Comparison of ENCODE assay signal across 8 mouse cellular contexts in the genomic region with DNA sequence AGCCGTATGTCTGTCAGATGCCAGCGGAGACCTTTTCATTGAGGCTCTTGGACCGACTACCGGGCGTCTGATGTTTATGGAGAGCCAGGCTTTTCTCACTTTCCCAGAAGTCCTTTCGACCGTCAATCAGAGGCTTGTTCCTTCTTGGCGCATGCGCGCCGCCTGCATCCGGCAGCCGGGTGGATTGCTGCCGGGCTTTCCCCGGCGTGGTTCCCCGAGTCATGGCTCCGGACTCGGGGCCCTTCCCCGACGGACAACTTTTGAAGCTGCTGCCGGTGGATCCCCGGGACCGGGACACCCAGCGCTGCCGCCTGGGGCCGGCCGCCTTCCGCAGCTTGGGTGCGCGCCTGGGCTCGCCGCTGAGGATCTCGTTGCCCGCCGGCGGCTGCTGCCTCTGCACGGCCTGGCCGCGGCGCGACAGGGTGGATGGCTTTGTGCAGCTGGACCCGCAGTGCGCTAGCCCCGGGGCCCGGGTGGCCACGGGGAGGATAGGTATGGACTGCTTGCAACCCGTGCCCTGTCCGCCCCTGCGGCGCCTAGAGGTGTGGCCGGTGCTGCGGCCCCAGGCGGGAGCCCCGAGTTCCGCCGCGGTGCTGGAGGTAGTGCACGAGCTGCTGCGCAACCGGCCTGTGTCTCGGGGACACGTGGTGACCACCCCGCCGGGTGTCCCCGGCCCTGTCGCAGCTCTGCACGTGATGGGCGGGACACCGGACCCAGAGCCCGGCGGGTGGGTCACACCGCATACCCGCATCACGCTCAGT. TPM values are rescaled to one million over a fixed set of nuclear protein-coding genes. Genes with fewer than 3 reads are reported as not detected.
DNase-seq lines count a peak whose midpoint lies in the region; ATAC-seq lines count a peak whose summit lies in the region.

No protein-coding gene starts in this region.

- DNase-seq in adrenal gland, postnatal 10 days: peak; percentile 91
- peak; percentile 82 for DNase-seq in embryo, embryonic 9.5 days (ENCODE audit: extremely low spot score)
- DNase-seq in gastrocnemius, postnatal 4 days (ENCODE audit: low spot score in 2 of 2): peak; percentile 75 to 89
- DNase-seq in left cerebral cortex, postnatal 4 days: peak; percentile 88
- peak; percentile 96 for DNase-seq in midbrain, embryonic 11.5 days (ENCODE audit: low spot score, missing footprints)
- peak; percentile 83 for DNase-seq in right cerebral cortex, postnatal 4 days
- peak; percentile 84 for DNase-seq in yolk sac, embryonic 10.5 days (ENCODE audit: low spot score)

- peak overlapping the region; percentile 98 for H3K9ac ChIP-seq in intestine, embryonic 16.5 days (ENCODE audit: low read depth, low read length)
- peak overlapping the region; percentile 94 for H3K9ac ChIP-seq in midbrain, embryonic 11.5 days (ENCODE audit: low read length)

- H3K4me1 ChIP-seq in intestine, embryonic 16.5 days (ENCODE audit: control insufficient read depth, insufficient read depth, low read length): peaks cover 9% of the 10 kb centered on the region
- peaks cover 3% of the 10 kb centered on the region; the same call in 1 of the 2 replicates for H3K4me1 ChIP-seq in midbrain, embryonic 11.5 days (ENCODE audit: control insufficient read depth, insufficient read depth, low read length)

- peak; percentile 88 for ATAC-seq in intestine, embryonic 16.5 days
- ATAC-seq in midbrain, embryonic 11.5 days (ENCODE audit: low FRiP score): peak; percentile 86

- peak overlapping the region; percentile 73; the same call in 1 of the 2 replicates for H3K27ac ChIP-seq in intestine, embryonic 16.5 days (ENCODE audit: low read length)
- 0 out of 2 replicates have a peak overlapping the region, but pooled peaks have one; percentile 14 for H3K27ac ChIP-seq in midbrain, embryonic 11.5 days (ENCODE audit: low read depth, low read length)

- H3K4me2 ChIP-seq in intestine, embryonic 16.5 days (ENCODE audit: low read depth, low read length): peak overlapping the region; percentile 94
- peak overlapping the region; percentile 88 for H3K4me2 ChIP-seq in midbrain, embryonic 11.5 days

- H3K36me3 ChIP-seq in intestine, embryonic 16.5 days (ENCODE audit: control insufficient read depth, insufficient read depth, low read length): 0 out of 2 replicates have a peak, but pooled peaks cover 4% of the 10 kb centered on the region
- H3K36me3 ChIP-seq in midbrain, embryonic 11.5 days (ENCODE audit: control insufficient read depth, insufficient read depth, low read length): peaks cover 6% of the 10 kb centered on the region

- intact Hi-C loops in left cerebral cortex, postnatal 4 days (cut with DNase I): loop anchor here (10.0 kb wide), 1 partner anchor 124 kb away; no protein-coding TSS in a partner anchor

- no peaks in the 10 kb centered on the region for H3K27me3 ChIP-seq in intestine, embryonic 16.5 days (replicated peaks; ENCODE audit: control insufficient read depth, insufficient read depth, low read length)
- no peaks in the 10 kb centered on the region for H3K27me3 ChIP-seq in midbrain, embryonic 11.5 days (ENCODE audit: control insufficient read depth, insufficient read depth, low read length)

- H3K4me3 ChIP-seq in intestine, embryonic 16.5 days (ENCODE audit: low read length): peak overlapping the region; percentile 98
- H3K4me3 ChIP-seq in midbrain, embryonic 11.5 days (ENCODE audit: low read depth, low read length): peak overlapping the region; percentile 97

- no peaks in the 10 kb centered on the region for H3K9me3 ChIP-seq in intestine, embryonic 16.5 days (ENCODE audit: control insufficient read depth, low read length)
- no peaks in the 10 kb centered on the region for H3K9me3 ChIP-seq in midbrain, embryonic 11.5 days (ENCODE audit: control insufficient read depth, low read length)

- under 1% methylated on average over 75 of the region's 75 CpGs for WGBS in intestine, embryonic 16.5 days
- under 1% methylated on average over 75 of the region's 75 CpGs for WGBS in midbrain, embryonic 11.5 days

RNA-seq across cellular contexts. Expression of a gene that starts 6.1 kb away (rescaled TPM):
- total RNA-seq in adrenal gland, postnatal 10 days (2021): 1 to 10 TPM in 1 of 2 experiments, under 1 TPM in 1; 0.79 to 1.3 TPM
- total RNA-seq in gastrocnemius, postnatal 4 days (2021): not detected
- 8.7 and 10.1 TPM in 2 replicates for polyA plus RNA-seq in intestine, embryonic 16.5 days (2015; fragmentation: Nextera tagmentation; extraction: Ambion mirVana)
- not detected for total RNA-seq in left cerebral cortex, postnatal 4 days (2021)
- polyA plus RNA-seq in midbrain, embryonic 11.5 days (2014; fragmentation: Nextera tagmentation; extraction: Ambion mirVana): 0.25 and 0.44 TPM in 2 replicates

RNA-seq across cellular contexts. Expression of a gene that starts 19.5 kb away (rescaled TPM):
- total RNA-seq in adrenal gland, postnatal 10 days (2021): 10 to 100 TPM; 12.5 to 16.5 TPM
- 100 to 1,000 TPM; 282 to 422 TPM for total RNA-seq in gastrocnemius, postnatal 4 days (2021)
- 22.3 and 22.8 TPM in 2 replicates for polyA plus RNA-seq in intestine, embryonic 16.5 days (2015; fragmentation: Nextera tagmentation; extraction: Ambion mirVana)
- 10 to 100 TPM; 63.7 to 69.4 TPM for total RNA-seq in left cerebral cortex, postnatal 4 days (2021)
- polyA plus RNA-seq in midbrain, embryonic 11.5 days (2014; fragmentation: Nextera tagmentation; extraction: Ambion mirVana): 25.4 and 28.3 TPM in 2 replicates

Comparison
In these comparisons a context has a peak if more than half of its experiments do, and no peak if none do; other contexts are left out.
1. Peak in every context shown above with its lines: DNase-seq, ATAC-seq, H3K4me3 ChIP-seq and H3K27ac ChIP-seq.
2. RNA of a gene that starts 19.5 kb away (total RNA-seq): 282 to 422 TPM in gastrocnemius, postnatal 4 days; 63.7 to 69.4 TPM in left cerebral cortex, postnatal 4 days and 12.5 to 16.5 TPM in adrenal gland, postnatal 10 days; every median in the first group is over 4 times any median in the second.